Mouse (Mus musculus) embryonic fibroblast, embryonic 13.5 days (primary cell): ENCODE data around the gene Dynll2.

Experiments
- CTCF ChIP-seq: IDR thresholded peaks from 2 replicates; pipeline ENCODE4 v1.5.1; 2011; ENCODE audit warnings: mild to moderate bottlenecking, control low read depth, low read length, moderate library complexity, borderline replicate concordance; ENCODE audit not compliant: insufficient read depth
- POLR2A ChIP-seq: IDR thresholded peaks from 2 replicates; pipeline ENCODE4 v1.6.1; 2011; ENCODE audit warnings: low read depth, mild to moderate bottlenecking, control low read depth, low read length, moderate library complexity

- TF ChIP-seq CTCF (no peak), POLR2A (no peak)
Observed at GRCm38 (mm10) chr11:88031753-88032152, 44.4 kb upstream of the Dynll2 start.
